Mouse (Mus musculus) left cerebral cortex, postnatal 14 days (tissue): ENCODE measurements at regions not wholly inside any gene's neighbourhood (a gene's known extent, or its start where the extent isn't known, plus 50 kb on each side); places are given as distances from the start of the nearest gene placed in this dataset.

Experiments
- DNase-seq, 2 experiments: peaks; one replicate each; pipeline ENCODE4 v3.0.0; 2021 to 2022; ENCODE audit warnings: low spot score in 2 of 2, mixed read lengths in 1 of 2
- intact Hi-C: fragments of 180-260 bp; cut with DNase I; formaldehyde crosslinking; loops from one replicate; pipeline ENCODE4 v1.15.1; 2025

DNA sequence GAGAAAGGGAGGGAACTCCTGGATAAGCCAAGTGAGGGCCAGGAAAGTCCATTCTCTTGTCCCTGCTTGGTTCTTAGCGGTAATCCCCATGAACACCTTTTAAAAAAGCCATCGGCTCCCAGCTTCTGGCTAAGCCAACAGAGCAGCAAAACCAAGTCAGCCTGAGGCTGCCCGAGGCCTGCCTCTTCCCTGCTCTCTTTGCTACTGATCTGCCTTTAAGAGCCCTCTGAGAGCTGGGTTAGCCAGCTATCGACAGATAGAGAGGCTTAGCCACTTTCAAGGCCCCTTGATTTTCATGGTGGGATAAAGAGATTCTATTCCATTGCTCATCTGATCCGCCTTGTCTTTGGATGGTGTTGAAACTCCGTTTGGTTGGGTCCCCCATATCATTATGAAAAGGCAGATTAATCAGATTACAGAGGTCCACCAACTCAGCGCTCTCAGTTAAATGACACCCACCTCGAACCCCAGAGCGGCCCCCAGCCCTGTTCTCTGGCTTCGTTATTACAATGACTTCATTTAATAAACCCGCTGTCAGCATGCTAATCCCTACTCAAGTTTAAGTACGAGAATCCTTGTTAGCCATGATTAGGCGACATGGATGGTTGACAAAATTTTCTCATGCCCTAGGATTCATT is 66.1 kb downstream of the Slc4a3 start:
- DNase-seq: no peak
- intact Hi-C loops: no loop called here

DNA sequence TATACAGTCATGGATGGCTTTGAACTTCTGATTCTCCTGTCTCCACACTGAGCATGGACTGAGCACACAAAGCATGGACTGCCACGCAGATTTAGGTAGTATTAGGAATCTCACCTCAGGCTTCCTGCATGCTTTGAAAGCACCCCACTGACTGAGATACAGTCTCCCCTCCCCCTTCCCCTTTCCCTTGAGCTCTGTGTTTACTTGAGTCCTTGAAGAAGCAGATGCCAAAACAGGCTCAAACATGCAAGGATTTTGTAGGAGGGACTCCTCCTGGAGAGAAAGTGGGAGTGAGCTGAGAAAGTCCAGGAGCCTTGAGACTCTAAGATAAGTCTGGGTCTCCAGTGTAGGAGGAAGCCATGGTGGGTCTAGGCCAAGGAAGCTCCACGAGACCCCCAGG is 67.1 kb downstream of the Slc4a3 start:
- no peak for DNase-seq

GRCm38 (mm10) chr1:75616971-75617370 is 70.9 kb downstream of the Slc4a3 start:
- intact Hi-C loops: no loop called here
- DNase-seq: no peak

More for the DNA sequence above, 67.1 kb downstream of the Slc4a3 start:
- intact Hi-C loops: no loop called here

DNA sequence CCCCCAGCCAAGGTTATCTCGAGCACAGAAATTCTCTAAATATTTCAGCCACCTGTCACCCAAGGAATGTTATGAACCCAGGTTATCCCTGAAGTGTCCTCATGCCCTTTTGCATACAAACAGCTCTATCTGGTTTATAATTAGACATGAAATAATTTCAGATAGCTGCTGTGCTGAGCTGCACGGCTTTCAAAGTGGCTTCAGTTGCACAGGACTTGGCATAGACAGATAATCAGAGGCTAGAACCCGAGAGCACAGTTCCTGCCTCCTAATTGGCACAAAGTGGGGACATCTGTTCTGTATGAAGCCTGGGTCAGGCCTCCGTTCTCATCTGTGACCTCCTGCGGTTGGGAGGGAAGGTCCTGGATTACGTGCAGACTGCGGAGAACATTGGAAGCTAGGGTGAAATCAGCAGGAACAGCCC is 72.3 kb downstream of the Slc4a3 start:
- intact Hi-C loops: no loop called here
- DNase-seq: no peak

GRCm38 (mm10) chr1:75630287-75630686 is 84.2 kb downstream of the Slc4a3 start:
- no peak for DNase-seq
- intact Hi-C loops: no loop called here

DNA sequence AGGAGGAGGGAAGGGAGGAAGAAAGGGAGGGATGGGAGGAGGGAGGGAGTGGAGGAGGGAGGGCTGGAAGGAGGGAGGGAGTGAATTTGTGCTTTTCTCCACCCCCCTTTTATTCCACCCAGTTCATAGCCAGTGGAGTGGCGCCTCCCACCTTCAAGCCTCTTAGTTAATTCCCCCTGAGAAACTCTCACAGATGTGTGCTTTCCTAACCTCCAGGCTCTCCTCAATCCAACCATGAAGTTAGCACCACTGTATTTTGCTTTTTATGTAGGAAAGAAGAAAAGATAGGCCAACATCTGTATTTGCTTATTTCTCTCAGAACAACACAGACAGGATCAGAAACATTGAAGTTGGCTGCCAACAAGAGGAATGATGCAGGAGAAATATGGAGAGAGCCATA is 85.7 kb downstream of the Slc4a3 start:
- intact Hi-C loops: no loop called here
- DNase-seq: no peak

GRCm38 (mm10) chr1:75635591-75635990 is 89.5 kb downstream of the Slc4a3 start:
- DNase-seq: no peak
- intact Hi-C loops: no loop called here

DNA sequence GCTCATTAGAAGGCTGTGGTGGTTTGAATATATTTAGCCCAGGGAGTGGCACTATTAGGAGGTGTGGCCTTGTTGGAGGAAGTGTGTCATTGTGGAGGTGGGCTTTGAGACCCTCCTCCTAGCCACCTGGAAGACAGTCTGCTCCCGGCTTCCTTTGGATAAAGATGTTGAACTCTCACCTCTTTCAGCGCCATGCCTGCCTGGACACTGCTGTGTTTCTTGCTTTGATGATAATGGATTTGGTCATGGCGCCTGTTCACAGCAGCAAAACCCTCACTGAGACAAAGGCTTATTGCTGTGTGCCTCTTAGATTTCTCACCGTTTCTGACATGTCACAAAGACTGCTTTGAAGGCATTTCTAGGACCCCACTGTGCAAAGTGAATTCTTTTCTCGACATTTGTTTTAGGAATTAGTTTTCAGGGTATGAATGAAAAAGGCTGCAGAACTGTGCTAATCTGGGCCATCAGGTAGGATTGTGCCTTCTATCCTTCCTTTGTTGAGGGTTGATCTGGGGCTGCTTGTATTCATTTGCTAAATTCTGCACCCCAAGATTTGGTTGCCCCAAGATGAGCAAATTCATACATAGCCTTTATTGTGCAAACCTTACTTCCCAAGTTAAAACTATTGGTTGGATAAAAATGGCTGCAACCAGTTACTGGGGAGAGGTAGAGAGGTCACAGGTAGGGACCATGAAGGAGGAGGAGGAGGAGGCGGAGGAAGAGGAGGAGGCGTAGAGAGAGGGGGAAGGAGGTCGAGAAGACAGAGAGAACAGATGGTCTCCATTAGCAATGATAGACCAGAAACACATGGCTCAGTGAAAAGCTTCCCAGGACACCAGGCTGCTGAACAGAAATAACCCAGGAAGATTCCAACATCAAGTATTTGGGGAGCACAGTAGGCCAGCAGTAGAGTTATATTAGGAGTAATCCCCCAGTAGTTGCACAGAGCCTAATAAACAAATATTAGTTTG is 93.2 kb downstream of the Slc4a3 start:
- no peak for DNase-seq
- intact Hi-C loops: no loop called here

DNA sequence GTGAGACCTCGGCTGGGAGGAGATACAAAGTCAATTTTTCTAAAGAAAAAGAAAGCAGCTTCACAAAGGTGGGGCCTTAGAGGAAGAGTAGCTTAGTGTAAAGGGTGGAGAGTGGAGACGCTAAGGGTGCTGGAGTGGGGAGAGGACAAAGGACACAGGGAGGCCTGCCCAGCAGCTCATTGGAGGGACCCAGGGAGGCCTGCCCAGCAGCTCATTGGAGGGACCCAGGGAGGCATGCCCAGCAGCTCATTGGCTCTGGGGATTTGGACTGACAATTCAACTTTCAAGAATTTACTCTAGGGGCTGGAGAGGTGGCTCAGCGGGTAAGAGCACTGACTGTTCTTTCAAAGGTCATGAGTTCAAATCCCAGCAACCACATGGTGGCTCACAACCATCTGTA is 96.4 kb downstream of the Slc4a3 start:
- intact Hi-C loops: no loop called here
- DNase-seq: no peak

- intact Hi-C loops: loop anchor here (10.0 kb wide), 1 partner anchor 272 kb away; no protein-coding TSS in a partner anchor
These were observed 106.5 kb downstream of the Slc4a3 start for GRCm38 (mm10) chr1:75652547-75652946.

DNA sequence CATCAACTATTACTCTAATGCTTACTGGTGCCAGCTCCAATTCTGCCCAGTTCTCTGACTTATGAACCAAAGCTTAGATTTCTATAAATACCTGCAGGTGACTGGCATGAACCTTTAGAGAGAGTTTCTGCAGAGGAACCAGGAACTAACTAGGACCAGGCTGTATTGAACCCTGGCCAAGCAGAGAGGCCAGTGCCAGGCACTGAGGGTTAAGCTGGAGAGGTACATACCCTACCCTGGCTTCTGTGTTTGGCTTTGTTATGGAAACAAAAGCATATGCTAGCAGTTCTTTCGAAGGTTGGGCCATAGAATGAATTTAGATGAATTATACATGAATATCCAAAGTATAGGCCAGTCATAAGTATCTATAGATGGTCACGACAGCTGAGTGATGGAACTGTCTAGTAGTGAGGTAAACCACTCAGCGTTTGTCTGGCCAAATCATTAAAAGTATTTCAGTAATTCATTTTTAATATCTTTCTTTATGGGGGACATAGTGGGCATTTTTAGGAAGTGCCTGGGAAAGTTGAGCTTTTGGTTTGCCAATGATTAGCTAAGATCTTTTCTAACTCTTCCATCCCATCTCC is 107.0 kb downstream of the Slc4a3 start:
- intact Hi-C loops: loop anchor here (1.0 to 10.0 kb wide), 2 partner anchors 272 to 1863 kb away; no protein-coding TSS in a partner anchor
- no peak for DNase-seq

More at GRCm38 (mm10) chr1:75652547-75652946, 106.5 kb downstream of the Slc4a3 start:
- peak; percentile 75 to 83 for DNase-seq

DNA sequence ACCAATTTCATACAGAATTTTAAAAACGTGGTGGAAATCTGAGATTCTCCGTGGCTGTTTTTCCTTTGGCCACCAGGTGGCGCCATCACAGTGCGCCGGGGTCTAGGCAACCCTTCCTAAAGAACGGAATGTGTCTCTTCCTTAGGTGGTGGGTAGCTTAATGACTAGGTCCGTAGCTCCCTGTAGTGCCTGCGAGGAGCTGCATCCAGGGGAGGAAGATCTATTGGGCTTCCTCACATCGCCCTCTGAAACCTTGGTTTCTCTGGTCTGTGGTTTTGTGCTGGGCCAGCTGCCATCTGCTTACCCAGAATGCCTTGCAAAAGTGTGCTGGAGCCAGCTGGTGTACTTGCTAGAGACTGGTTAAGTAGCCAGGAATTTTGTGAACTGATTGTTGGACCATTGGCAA is 107.6 kb downstream of the Slc4a3 start:
- intact Hi-C loops: loop anchor here (1.0 to 10.0 kb wide), 2 partner anchors 271 to 1863 kb away; no protein-coding TSS in a partner anchor
- DNase-seq: peak; percentile 83 to 85

DNA sequence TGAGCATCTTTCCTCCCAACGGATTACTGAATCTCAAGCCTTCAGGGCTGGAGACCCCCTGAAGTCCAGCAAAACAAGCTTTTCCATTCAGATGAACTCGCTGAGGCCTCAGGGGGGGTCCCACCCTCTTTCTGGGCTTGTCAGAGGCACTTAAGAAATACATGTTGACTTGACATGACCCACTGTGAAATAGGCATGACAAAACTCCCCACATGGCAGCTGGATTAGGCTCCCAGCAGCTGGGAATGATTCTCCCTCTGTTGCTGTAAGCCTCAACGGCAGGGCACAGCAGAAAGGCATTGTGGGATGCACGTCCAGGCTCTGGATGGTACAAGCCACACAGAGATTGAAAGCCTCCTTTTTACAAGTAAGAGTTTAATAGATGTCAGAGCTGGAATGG is 110.5 kb downstream of the Slc4a3 start:
- intact Hi-C loops: loop anchor here (10.0 kb wide), 1 partner anchor 268 kb away; no protein-coding TSS in a partner anchor
- no peak for DNase-seq

- intact Hi-C loops: no loop called here
- no peak for DNase-seq
These were observed 114.5 kb downstream of the Slc4a3 start for GRCm38 (mm10) chr1:75660336-75661100.

GRCm38 (mm10) chr1:75662141-75662990 is 116.3 kb downstream of the Slc4a3 start:
- DNase-seq: no peak
- intact Hi-C loops: no loop called here

DNA sequence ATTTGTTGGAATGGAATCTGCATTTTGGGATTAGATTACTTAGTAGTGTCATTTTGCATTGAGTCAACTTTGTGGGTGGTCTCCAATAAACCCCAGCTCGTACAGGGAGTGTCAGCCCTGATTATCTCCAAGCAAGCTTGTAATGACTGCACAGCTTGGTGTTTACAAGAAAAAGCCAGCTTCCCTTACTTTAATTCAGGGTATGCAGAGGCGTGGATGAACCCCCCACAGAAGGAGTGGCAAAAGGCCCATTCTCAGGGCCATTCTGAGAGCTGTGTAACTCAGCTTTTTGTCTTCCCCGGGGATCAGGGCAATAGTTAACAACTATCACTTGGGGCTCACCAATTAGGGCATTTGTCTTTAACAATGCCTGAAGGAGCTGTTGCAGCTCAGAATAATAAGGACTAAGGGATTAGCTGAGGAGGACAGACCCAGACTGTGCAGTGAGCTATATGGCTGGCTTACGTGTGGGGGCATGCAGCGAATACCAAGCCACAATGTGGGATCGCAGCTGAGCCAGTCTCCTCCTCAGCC is 121.7 kb downstream of the Slc4a3 start:
- no peak for DNase-seq
- intact Hi-C loops: no loop called here

DNA sequence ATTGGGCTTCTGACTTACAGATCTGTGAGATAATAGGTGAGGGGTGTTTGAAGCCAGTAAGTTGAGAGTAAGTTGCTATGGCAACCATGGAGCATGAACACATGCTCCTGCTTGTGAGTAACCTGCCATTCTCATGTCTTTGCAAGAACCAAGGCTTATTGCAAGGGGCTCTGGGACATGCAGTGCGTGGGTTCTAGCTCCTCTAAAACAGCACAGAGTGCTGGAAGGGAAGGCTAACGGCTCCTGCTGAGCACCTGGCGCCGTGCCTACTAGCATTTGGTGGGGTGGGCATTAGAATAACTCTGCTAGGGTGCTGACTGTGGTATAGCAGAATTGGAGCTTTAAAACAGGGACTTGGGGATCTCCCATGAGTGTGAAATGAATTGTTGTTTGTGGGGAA is 130.2 kb downstream of the Slc4a3 start:
- intact Hi-C loops: loop anchor here (10.0 kb wide), 1 partner anchor 199 kb away; no protein-coding TSS in a partner anchor
- DNase-seq: peak; percentile 55 to 69

GRCm38 (mm10) chr1:75677695-75678094 is 131.6 kb downstream of the Slc4a3 start:
- intact Hi-C loops: loop anchor here (10.0 kb wide), 1 partner anchor 197 kb away; no protein-coding TSS in a partner anchor
- peak in 1 of 2 experiments; percentile 42 for DNase-seq
